Mouse (Mus musculus) heart, adult 2 months (tissue): ENCODE data around the gene Ifi205. TPM values are rescaled to one million over a fixed set of nuclear protein-coding genes. Genes with fewer than 3 reads are reported as not detected.

Source experiments
- DNase-seq, 2 experiments: peaks; one replicate each; pipeline ENCODE4 v3.0.0; 2021
- H3K27ac ChIP-seq: fragments of 200-600 bp; 2 replicates; pipeline ENCODE4 v1.8.1; 2022
- H3K27me3 ChIP-seq: fragments of 200-500 bp; 2 replicates; pipeline ENCODE4 v1.6.1; 2012; ENCODE audit warnings: mild to moderate bottlenecking, low read length, inconsistent platforms, mixed read lengths; ENCODE audit not compliant: control insufficient read depth, insufficient read depth
- H3K36me3 ChIP-seq: fragments of 200-500 bp; 2 replicates; pipeline ENCODE4 v1.6.1; 2012; ENCODE audit warnings: low read length, inconsistent platforms; ENCODE audit not compliant: control insufficient read depth, insufficient read depth
- H3K4me1 ChIP-seq: fragments of 200-500 bp; 2 replicates; pipeline ENCODE4 v1.6.1; 2011; ENCODE audit warnings: low read length; ENCODE audit not compliant: control insufficient read depth, insufficient read depth
- H3K4me3 ChIP-seq: fragments of 200-600 bp; 2 replicates; pipeline ENCODE4 v1.8.1; 2022
- H3K79me2 ChIP-seq: fragments of 200-500 bp; replicated peaks from 2 replicates; pipeline ENCODE4 v1.6.1; 2012; ENCODE audit warnings: mild to moderate bottlenecking, inconsistent platforms, low read length, moderate library complexity, mixed read lengths; ENCODE audit not compliant: control insufficient read depth, insufficient read depth
- H3K9ac ChIP-seq: fragments of 200-500 bp; 2 replicates; pipeline ENCODE4 v1.6.1; 2012; ENCODE audit warnings: low read depth, mild to moderate bottlenecking, control low read depth, inconsistent platforms, low read length, mixed read lengths
- CTCF ChIP-seq: fragments of 200-600 bp; IDR thresholded peaks from 2 replicates; pipeline ENCODE4 v1.8.1; 2022; ENCODE audit warnings: antibody characterized with exemption, mild to moderate bottlenecking, moderate library complexity
- EP300 ChIP-seq: fragments of 200-500 bp; IDR thresholded peaks from 2 replicates; pipeline ENCODE4 v1.6.1; 2011; ENCODE audit warnings: low read depth, low read length, control low read depth; ENCODE audit not compliant: insufficient read depth
- POLR2A ChIP-seq: fragments of 200-500 bp; IDR thresholded peaks from 2 replicates; pipeline ENCODE4 v1.6.1; 2011; ENCODE audit warnings: mild to moderate bottlenecking, low read depth, low read length, control low read depth; ENCODE audit not compliant: insufficient read depth
- intact Hi-C: fragments of 180-260 bp; cut with DNase I; formaldehyde crosslinking; loops from one replicate; pipeline ENCODE4 v1.15.1; 2025
- polyA plus RNA-seq: library from polyadenylated mRNA; depleted of rRNA; stranded (reverse); fragments of >200 nt; gene quantifications from 2 replicates; pipeline ENCODE4 v1.2.3, GENCODE M21; 2012; rRNA removed
- total RNA-seq, 2 experiments: library from RNA; stranded (reverse); gene quantifications; 2 replicates each; pipeline ENCODE4 v1.2.3; 2021

Ifi205 gene
- total and polyA plus RNA-seq, 3 experiments, result 2.5 to 18.2 (median 15.8) TPM

- H3K27me3 ChIP-seq, result no peaks in the 10 kb centered on the region
- H3K36me3 ChIP-seq, result no peaks in the 10 kb centered on the region
- H3K79me2 ChIP-seq, result no peaks in the 10 kb centered on the region
- H3K4me1 ChIP-seq, result no peaks in the 10 kb centered on the region; the same call in 1 of the 2 replicates
- DNase-seq, result no peak
- TF ChIP-seq POLR2A (no peak), EP300 (no peak), CTCF (no peak)
- H3K4me3 ChIP-seq, result no peak overlapping the region
- H3K9ac ChIP-seq, result no peak overlapping the region
- intact Hi-C loops, result no loop called here
- no peak overlapping the region for H3K27ac ChIP-seq
These were observed 54.0 kb downstream of the Ifi205 start for GRCm38 (mm10) chr1:173977622-173978021.

GRCm38 (mm10) chr1:173973111-173973510 is 58.5 kb downstream of the Ifi205 start:
- no peak for DNase-seq
- no peak overlapping the region for H3K4me3 ChIP-seq
- intact Hi-C loops, result no loop called here

More at GRCm38 (mm10) chr1:173973111-173973510, 58.5 kb downstream of the Ifi205 start:
- Histone ChIP-seq H3K27me3 (no peaks in the 10 kb centered on the region), H3K9ac (no peak overlapping the region), H3K79me2 (no peaks in the 10 kb centered on the region), H3K4me1 (no peaks in the 10 kb centered on the region), H3K27ac (no peak overlapping the region), H3K36me3 (no peaks in the 10 kb centered on the region)
- TF ChIP-seq POLR2A (no peak), EP300 (no peak), CTCF (no peak)

Other genes with a start within 250 kb of the Ifi205 start
- gene Ifi211, start 118.8 kb downstream of the Ifi205 start, total RNA-seq, result 1 to 10 TPM; 2.6 to 3.0 TPM
- gene Ifi211, start 118.8 kb downstream of the Ifi205 start, polyA plus RNA-seq, result 0.85 and 1.3 TPM in 2 replicates
- gene Mndal, start 89.3 kb downstream of the Ifi205 start, total RNA-seq, result 10 to 100 TPM; 12.7 to 12.8 TPM
- 6.6 and 6.8 TPM in 2 replicates for gene Mndal, start 89.3 kb downstream of the Ifi205 start, polyA plus RNA-seq
- gene Ifi203, start 89.1 kb downstream of the Ifi205 start, total RNA-seq, result 10 to 100 TPM in 1 of 2 experiments, 1 to 10 TPM in 1; 9.6 to 14.0 TPM
- 10.7 and 21.8 TPM in 2 replicates for gene Ifi203, start 89.1 kb downstream of the Ifi205 start, polyA plus RNA-seq
- not detected for gene Ifi202b, start 49.1 kb downstream of the Ifi205 start, total RNA-seq
- 0.38 TPM in 1 of 2 replicates, not detected in the other for gene Ifi202b, start 49.1 kb downstream of the Ifi205 start, polyA plus RNA-seq
- not detected for gene Olfr433, start 8.9 kb upstream of the Ifi205 start, total RNA-seq
- gene Olfr433, start 8.9 kb upstream of the Ifi205 start, polyA plus RNA-seq, result 0.12 TPM in 1 of 2 replicates, not detected in the other
- gene Olfr432, start 17.4 kb upstream of the Ifi205 start, total RNA-seq, result not detected
- gene Olfr432, start 17.4 kb upstream of the Ifi205 start, polyA plus RNA-seq, result not detected in 2 replicates
- not detected for gene Olfr430, start 34.8 kb upstream of the Ifi205 start, total RNA-seq
- gene Olfr430, start 34.8 kb upstream of the Ifi205 start, polyA plus RNA-seq, result not detected in 2 replicates
- not detected for gene Olfr429, start 52.5 kb upstream of the Ifi205 start, total RNA-seq
- not detected in 2 replicates for gene Olfr429, start 52.5 kb upstream of the Ifi205 start, polyA plus RNA-seq
- not detected for gene Olfr427, start 65.1 kb upstream of the Ifi205 start, total RNA-seq
- gene Olfr427, start 65.1 kb upstream of the Ifi205 start, polyA plus RNA-seq, result not detected in 2 replicates
- gene Olfr231, start 89.4 kb upstream of the Ifi205 start, total RNA-seq, result not detected
- gene Olfr231, start 89.4 kb upstream of the Ifi205 start, polyA plus RNA-seq, result not detected in 2 replicates
- gene Olfr424, start 99.7 kb upstream of the Ifi205 start, total RNA-seq, result not detected
- not detected in 2 replicates for gene Olfr424, start 99.7 kb upstream of the Ifi205 start, polyA plus RNA-seq
- not detected for gene Olfr420, start 123.8 kb upstream of the Ifi205 start, total RNA-seq
- not detected in 2 replicates for gene Olfr420, start 123.8 kb upstream of the Ifi205 start, polyA plus RNA-seq
- gene Spta1, start 141.0 kb upstream of the Ifi205 start, total RNA-seq, result 10 to 100 TPM in 1 of 2 experiments, 1 to 10 TPM in 1; 7.6 to 12.1 TPM
- 2.2 and 2.3 TPM in 2 replicates for gene Spta1, start 141.0 kb upstream of the Ifi205 start, polyA plus RNA-seq
- gene Olfr419, start 220.3 kb upstream of the Ifi205 start, total RNA-seq, result not detected
- gene Olfr419, start 220.3 kb upstream of the Ifi205 start, polyA plus RNA-seq, result not detected in 2 replicates